Comparison of ENCODE assay signal across 8 mouse cellular contexts in the genomic region with DNA sequence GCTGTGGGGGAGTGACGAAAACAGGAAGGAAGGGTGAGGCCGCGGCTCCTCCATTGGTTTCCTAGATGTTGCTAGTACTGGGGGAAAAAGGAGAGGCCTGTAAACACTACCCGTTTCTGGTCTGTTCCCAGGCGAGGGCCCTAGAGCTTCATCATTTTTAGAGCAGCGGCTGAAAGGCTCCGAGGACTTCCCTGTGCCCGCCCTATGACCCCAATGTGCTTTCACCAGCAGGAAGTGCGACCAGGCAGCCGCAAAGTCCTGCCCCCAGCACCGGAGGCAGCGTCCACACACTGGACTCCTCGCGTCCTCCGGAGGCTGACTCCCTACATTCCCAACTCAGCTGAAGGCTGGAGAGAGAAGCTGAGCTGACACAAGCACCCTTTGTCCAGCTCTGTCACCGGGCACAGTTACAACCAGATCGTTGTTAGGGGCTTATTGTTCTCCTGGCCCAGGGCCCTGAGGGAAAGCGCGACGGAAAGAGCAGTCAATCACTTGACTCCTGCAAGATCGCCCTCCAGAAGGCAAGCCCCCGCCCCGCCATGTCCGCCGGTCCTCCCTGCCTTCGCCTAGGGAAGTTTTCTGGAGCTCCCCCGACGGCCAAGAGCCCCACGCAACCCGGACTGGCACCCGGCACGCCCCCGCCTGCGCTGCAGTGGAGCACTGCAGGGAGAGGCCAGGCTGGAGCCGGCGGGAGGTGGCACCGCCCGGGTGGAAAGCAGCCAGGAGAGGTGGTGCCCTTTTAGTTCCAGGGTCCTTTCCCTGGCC. TPM values are rescaled to one million over a fixed set of nuclear protein-coding genes. Genes with fewer than 3 reads are reported as not detected.
A peak's percentile ranks its signal among the peaks of the same experiment; 100 is the strongest.
DNase-seq lines count a peak whose midpoint lies in the region; ATAC-seq and TF ChIP-seq lines count a peak whose summit lies in the region.

No protein-coding gene starts in this region.

- H3K4me2 ChIP-seq in embryonic facial prominence, embryonic 13.5 days, result peak overlapping the region; percentile 98
- peak overlapping the region; percentile 100 for H3K4me2 ChIP-seq in heart, embryonic 13.5 days
- peak overlapping the region; percentile 97 for H3K4me2 ChIP-seq in kidney, postnatal 0 days (ENCODE audit: low read length)

- 3% methylated on average over 38 of the region's 38 CpGs for WGBS in embryonic facial prominence, embryonic 13.5 days
- 2% methylated on average over 38 of the region's 38 CpGs for WGBS in heart, embryonic 13.5 days
- under 1% methylated on average over 38 of the region's 38 CpGs for WGBS in kidney, postnatal 0 days

- no peaks in the 10 kb centered on the region for H3K9me3 ChIP-seq in embryonic facial prominence, embryonic 13.5 days
- no peaks in the 10 kb centered on the region for H3K9me3 ChIP-seq in heart, embryonic 13.5 days
- no peaks in the 10 kb centered on the region for H3K9me3 ChIP-seq in kidney, postnatal 0 days (replicated peaks; ENCODE audit: low read length)

- peak overlapping the region; percentile 59 for H3K4me3 ChIP-seq in embryonic facial prominence, embryonic 13.5 days
- H3K4me3 ChIP-seq in heart, embryonic 13.5 days, result peak overlapping the region; percentile 62
- peak overlapping the region; percentile 46 for H3K4me3 ChIP-seq in kidney, postnatal 0 days (replicated peaks; ENCODE audit: low read depth, low read length)

- ATAC-seq in embryonic facial prominence, embryonic 13.5 days (ENCODE audit: insufficient number of reproducible peaks, insufficient read depth, low FRiP score, low TSS enrichment, low read depth), result no peak
- peak; percentile 33 for ATAC-seq in heart, embryonic 13.5 days (ENCODE audit: extremely low read depth, insufficient number of reproducible peaks, low FRiP score, low TSS enrichment)
- ATAC-seq in kidney, postnatal 0 days (replicated peaks; ENCODE audit: low FRiP score, low read depth), result peak; percentile 10; the same call in 1 of the 2 replicates

- H3K36me3 ChIP-seq in embryonic facial prominence, embryonic 13.5 days, result peaks cover 31% of the 10 kb centered on the region
- peaks cover 35% of the 10 kb centered on the region for H3K36me3 ChIP-seq in heart, embryonic 13.5 days
- peaks cover 22% of the 10 kb centered on the region for H3K36me3 ChIP-seq in kidney, postnatal 0 days (ENCODE audit: insufficient read depth, low read length)

- peak overlapping the region; percentile 73 for H3K9ac ChIP-seq in embryonic facial prominence, embryonic 13.5 days
- peak overlapping the region; percentile 89 for H3K9ac ChIP-seq in heart, embryonic 13.5 days
- H3K9ac ChIP-seq in kidney, postnatal 0 days (ENCODE audit: low read depth, low read length), result peak overlapping the region; percentile 68

- peaks cover 33% of the 10 kb centered on the region for H3K27me3 ChIP-seq in embryonic facial prominence, embryonic 13.5 days
- peaks cover 14% of the 10 kb centered on the region; the same call in 1 of the 2 replicates for H3K27me3 ChIP-seq in heart, embryonic 13.5 days (replicated peaks)
- no peaks in the 10 kb centered on the region for H3K27me3 ChIP-seq in kidney, postnatal 0 days (ENCODE audit: insufficient read depth, low read length)

- peak; percentile 55 for DNase-seq in left cerebral cortex, postnatal 4 days
- DNase-seq in left cerebral cortex, postnatal 36 days (ENCODE audit: low spot score in 2 of 2), result no peak
- DNase-seq in kidney, postnatal 0 days (ENCODE audit: low spot score), result peak; percentile 91
- DNase-seq in lung, postnatal 25 days (ENCODE audit: low spot score), result peak; percentile 90
- DNase-seq in ovary, postnatal 10 days (ENCODE audit: low spot score), result peak; percentile 49
- peak; percentile 60 to 81 for DNase-seq in urinary bladder, postnatal 36 days (ENCODE audit: low spot score in 2 of 2)

- no peak for TF ChIP-seq CTCF in kidney, postnatal 0 days (IDR thresholded peaks at IDR 0.05; ENCODE audit: low read depth)

- peaks cover 47% of the 10 kb centered on the region for H3K4me1 ChIP-seq in embryonic facial prominence, embryonic 13.5 days
- H3K4me1 ChIP-seq in heart, embryonic 13.5 days, result peaks cover 66% of the 10 kb centered on the region
- H3K4me1 ChIP-seq in kidney, postnatal 0 days (replicated peaks; ENCODE audit: insufficient read depth, low read length), result peaks cover 36% of the 10 kb centered on the region

- intact Hi-C loops in left cerebral cortex, postnatal 4 days (cut with DNase I), result no loop called here
- intact Hi-C loops in left cerebral cortex, postnatal 36 days (cut with DNase I), result loop anchor here (5.0 kb wide), 1 partner anchor 72 kb away; no protein-coding TSS in a partner anchor

- peak overlapping the region; percentile 84 for H3K27ac ChIP-seq in embryonic facial prominence, embryonic 13.5 days
- H3K27ac ChIP-seq in heart, embryonic 13.5 days (replicated peaks), result peak overlapping the region; percentile 97
- H3K27ac ChIP-seq in kidney, postnatal 0 days, result peak overlapping the region; percentile 99

RNA-seq across cellular contexts. Expression of a gene that starts 2.3 kb away (rescaled TPM):
- 1 to 10 TPM; 1.2 to 1.5 TPM for total RNA-seq in left cerebral cortex, postnatal 4 days (2021)
- total RNA-seq in left cerebral cortex, postnatal 36 days (2021), result under 1 TPM; 0.62 to 0.68 TPM
- 0.74 and 1.3 TPM in 2 replicates for polyA plus RNA-seq in embryonic facial prominence, embryonic 13.5 days (2015; fragmentation: Nextera tagmentation; extraction: Ambion mirVana)
- 2.5 and 3.0 TPM in 2 replicates for polyA plus RNA-seq in heart, embryonic 13.5 days (2015; fragmentation: Nextera tagmentation; extraction: Ambion mirVana)
- polyA plus RNA-seq in kidney, postnatal 0 days (2015; fragmentation: Nextera tagmentation; extraction: Ambion mirVana), result 2.3 and 3.6 TPM in 2 replicates

RNA-seq across cellular contexts. Expression of a gene that starts 2.4 kb away (rescaled TPM):
- 1 to 10 TPM; 3.5 TPM for total RNA-seq in left cerebral cortex, postnatal 4 days (2021)
- total RNA-seq in left cerebral cortex, postnatal 36 days (2021), result 1 to 10 TPM; 4.5 to 8.9 TPM
- 19.0 and 20.4 TPM in 2 replicates for polyA plus RNA-seq in embryonic facial prominence, embryonic 13.5 days (2015; fragmentation: Nextera tagmentation; extraction: Ambion mirVana)
- polyA plus RNA-seq in heart, embryonic 13.5 days (2015; fragmentation: Nextera tagmentation; extraction: Ambion mirVana), result 22.2 and 26.9 TPM in 2 replicates
- polyA plus RNA-seq in kidney, postnatal 0 days (2015; fragmentation: Nextera tagmentation; extraction: Ambion mirVana), result 38.8 and 39.2 TPM in 2 replicates

RNA-seq across cellular contexts. Expression of a gene that starts 17.8 kb away (rescaled TPM):
- not detected for total RNA-seq in left cerebral cortex, postnatal 4 days (2021)
- total RNA-seq in left cerebral cortex, postnatal 36 days (2021), result not detected
- polyA plus RNA-seq in embryonic facial prominence, embryonic 13.5 days (2015; fragmentation: Nextera tagmentation; extraction: Ambion mirVana), result 0.50 TPM in 1 of 2 replicates, not detected in the other
- 1.3 and 2.3 TPM in 2 replicates for polyA plus RNA-seq in heart, embryonic 13.5 days (2015; fragmentation: Nextera tagmentation; extraction: Ambion mirVana)
- not detected in 2 replicates for polyA plus RNA-seq in kidney, postnatal 0 days (2015; fragmentation: Nextera tagmentation; extraction: Ambion mirVana)

RNA-seq across cellular contexts. Expression of a gene that starts 29.9 kb away (rescaled TPM):
- total RNA-seq in left cerebral cortex, postnatal 4 days (2021), result 1 to 10 TPM; 4.4 to 5.1 TPM
- 1 to 10 TPM; 1.4 to 2.2 TPM for total RNA-seq in left cerebral cortex, postnatal 36 days (2021)
- 0.66 and 0.99 TPM in 2 replicates for polyA plus RNA-seq in embryonic facial prominence, embryonic 13.5 days (2015; fragmentation: Nextera tagmentation; extraction: Ambion mirVana)
- polyA plus RNA-seq in heart, embryonic 13.5 days (2015; fragmentation: Nextera tagmentation; extraction: Ambion mirVana), result 0.78 and 1.3 TPM in 2 replicates
- polyA plus RNA-seq in kidney, postnatal 0 days (2015; fragmentation: Nextera tagmentation; extraction: Ambion mirVana), result 0.19 and 0.21 TPM in 2 replicates

RNA-seq across cellular contexts. Expression of a gene that starts 29.9 kb away (rescaled TPM):
- 10 to 100 TPM in 1 of 2 experiments, 1 to 10 TPM in 1; 9.2 to 14.1 TPM for total RNA-seq in left cerebral cortex, postnatal 4 days (2021)
- 10 to 100 TPM; 10.1 to 10.2 TPM for total RNA-seq in left cerebral cortex, postnatal 36 days (2021)
- 41.4 and 43.4 TPM in 2 replicates for polyA plus RNA-seq in embryonic facial prominence, embryonic 13.5 days (2015; fragmentation: Nextera tagmentation; extraction: Ambion mirVana)
- polyA plus RNA-seq in heart, embryonic 13.5 days (2015; fragmentation: Nextera tagmentation; extraction: Ambion mirVana), result 74.8 and 75.6 TPM in 2 replicates
- polyA plus RNA-seq in kidney, postnatal 0 days (2015; fragmentation: Nextera tagmentation; extraction: Ambion mirVana), result 107 and 115 TPM in 2 replicates

Comparison
In these comparisons a context has a peak if more than half of its experiments do, and no peak if none do; other contexts are left out.
1. DNase-seq: peak in left cerebral cortex, postnatal 4 days (single experiment), kidney, postnatal 0 days (single experiment), lung, postnatal 25 days (single experiment), ovary, postnatal 10 days (single experiment) and urinary bladder, postnatal 36 days (2 of 2); none in left cerebral cortex, postnatal 36 days (0 of 2).
2. Peak in every context shown above with its lines, with median percentiles within 50 percentile points of each other: H3K27ac ChIP-seq, H3K4me2 ChIP-seq, H3K4me3 ChIP-seq and H3K9ac ChIP-seq.